Mouse (Mus musculus) liver, postnatal 0 days (tissue): ENCODE data around the gene Tarsl2. TPM values are rescaled to one million over a fixed set of nuclear protein-coding genes. Genes with fewer than 3 reads are reported as not detected.

Experiments
- ATAC-seq: fragments of 200-750 bp; cut with Nextera tagmentation; 2 replicates; pipeline ENCODE4 v1.8.0; 2017; ENCODE audit warnings: mild to moderate bottlenecking, moderate library complexity
- DNase-seq: peaks from one replicate; pipeline ENCODE4 v3.0.0-alpha.2; 2016
- H3K27ac ChIP-seq: fragments of 300-500 bp; sonication (generic); 2 replicates; pipeline ENCODE4 v1.5.1; 2014; ENCODE audit warnings: antibody characterized with exemption, moderate library complexity, mild to moderate bottlenecking, low read depth
- H3K27me3 ChIP-seq: fragments of 300-500 bp; sonication (generic); 2 replicates; pipeline ENCODE4 v1.6.1; 2014; ENCODE audit warnings: low read length, control low read depth, mixed read lengths; ENCODE audit not compliant: insufficient read depth
- H3K36me3 ChIP-seq: fragments of 300-500 bp; sonication (generic); replicated peaks from 2 replicates; pipeline ENCODE4 v1.6.1; 2014; ENCODE audit warnings: mild to moderate bottlenecking, control low read depth, low read length, moderate library complexity, mixed read lengths; ENCODE audit not compliant: insufficient read depth
- H3K4me1 ChIP-seq: fragments of 300-500 bp; sonication (generic); 2 replicates; pipeline ENCODE4 v1.6.1; 2014; ENCODE audit warnings: antibody characterized with exemption, mild to moderate bottlenecking, control low read depth; ENCODE audit not compliant: insufficient read depth
- H3K4me2 ChIP-seq: fragments of 300-500 bp; sonication (generic); 2 replicates; pipeline ENCODE4 v1.6.1; 2014; ENCODE audit warnings: low read depth, mild to moderate bottlenecking, low read length, moderate library complexity, mixed read lengths
- H3K4me3 ChIP-seq: fragments of 300-500 bp; sonication (generic); 2 replicates; pipeline ENCODE4 v1.5.1; 2014; ENCODE audit warnings: low read depth, low read length
- H3K9ac ChIP-seq: fragments of 300-500 bp; sonication (generic); replicated peaks from 2 replicates; pipeline ENCODE4 v1.6.1; 2014; ENCODE audit warnings: mild to moderate bottlenecking, moderate library complexity
- H3K9me3 ChIP-seq: fragments of 300-500 bp; sonication (generic); 2 replicates; pipeline ENCODE4 v1.6.1; 2016; ENCODE audit warnings: mild to moderate bottlenecking, control low read depth, low read length, mixed read lengths
- CTCF ChIP-seq: sonication (generic); IDR thresholded peaks from 2 replicates; pipeline ENCODE4 v1.5.1; 2016; ENCODE audit warnings: antibody characterized with exemption, low read depth
- EP300 ChIP-seq: IDR thresholded peaks from 2 replicates; pipeline ENCODE4 v1.6.1; 2016; ENCODE audit warnings: antibody characterized with exemption, low read depth, mild to moderate bottlenecking
- WGBS: fragments of 180-500 bp; shearing (Covaris S2); extraction: QIAGEN DNeasy Blood & Tissue Kit; methylation state at CpG from one replicate; pipeline ENCODE4 v1.1.7; 2014; ENCODE audit not compliant: insufficient replicate concordance; 5-methylcytosine and 5-hydroxymethylcytosine counted together
- polyA plus RNA-seq: library from polyadenylated mRNA; unstranded; fragments of >200 nt; fragmentation: Nextera tagmentation; extraction: Ambion mirVana; gene quantifications from 2 replicates; pipeline ENCODE4 v1.2.1, GENCODE M21; 2015

Tarsl2 gene
- polyA plus RNA-seq, 1 experiment from 2014 or later = 5.9 TPM

GRCm38 (mm10) chr7:65737286-65738040 lies 92.8 kb downstream of the Tarsl2 start:
- DNase-seq = peak; percentile 23

More at GRCm38 (mm10) chr7:65737286-65738040, 92.8 kb downstream of the Tarsl2 start:
- Histone ChIP-seq H3K4me1 (peaks cover 5% of the 10 kb centered on the region; the same call in 1 of the 2 replicates), H3K9ac (no peak overlapping the region), H3K27ac (no peak overlapping the region), H3K36me3 (no peaks in the 10 kb centered on the region), H3K4me3 (no peak overlapping the region), H3K9me3 (no peaks in the 10 kb centered on the region), H3K4me2 (no peak overlapping the region), H3K27me3 (no peaks in the 10 kb centered on the region)
- WGBS = 58% methylated on average over 12 of the region's 12 CpGs
- peak; percentile 35; the same call in 1 of the 2 replicates for ATAC-seq
- TF ChIP-seq CTCF = no peak
- TF ChIP-seq EP300 = no peak

Other genes starting within 250 kb of the Tarsl2 start
- gene Tjp1, start 117.1 kb upstream of the Tarsl2 start, polyA plus RNA-seq = 3.4 and 3.8 TPM in 2 replicates
- gene Tm2d3, start 46.3 kb downstream of the Tarsl2 start, polyA plus RNA-seq = 42.8 and 45.0 TPM in 2 replicates
- 3.6 and 4.7 TPM in 2 replicates for gene Pcsk6, start 216.8 kb downstream of the Tarsl2 start, polyA plus RNA-seq